Comparison of ENCODE assay signal across 12 mouse cellular contexts in genomic region chr7:92893478-92893877, GRCm38 (mm10). TPM values are rescaled to one million over a fixed set of nuclear protein-coding genes. Genes with fewer than 3 reads are reported as not detected.
A peak's percentile ranks its signal among the peaks of the same experiment; 100 is the strongest.
DNase-seq lines count a peak whose midpoint lies in the region; ATAC-seq and TF ChIP-seq lines count a peak whose summit lies in the region.
"Had no signal": no experiment of that assay in that cellular context is flagged by ENCODE, and none has a peak within 500 bp of the region (broad histone marks: within the 10 kb centered on the region; RNA-seq: fewer than 3 reads in every experiment).

No protein-coding gene starts in this region.

- H3K36me3 ChIP-seq in embryonic facial prominence, embryonic 11.5 days (replicated peaks; ENCODE audit: control insufficient read depth, insufficient read depth, low read depth, low read length): no peaks in the 10 kb centered on the region
- H3K36me3 ChIP-seq in embryonic facial prominence, embryonic 10.5 days (replicated peaks): no peaks in the 10 kb centered on the region; the same call in 1 of the 2 replicates
- no peaks in the 10 kb centered on the region for H3K36me3 ChIP-seq in liver, embryonic 14.5 days (replicated peaks; ENCODE audit: control insufficient read depth, insufficient read depth, low read depth)
- H3K36me3 ChIP-seq in MEL (ENCODE audit: control insufficient read depth in 1 of 2, insufficient read depth in 2 of 2, low read length in 2 of 2): peaks cover 2 to 15% of the 10 kb centered on the region in 2 experiments; a peak in 3 of 4 replicates
- H3K36me3 ChIP-seq: embryonic facial prominence, embryonic 15.5 days; limb, embryonic 15.5 days had no signal

- no peaks in the 10 kb centered on the region for H3K9me3 ChIP-seq in embryonic facial prominence, embryonic 11.5 days (replicated peaks; ENCODE audit: control insufficient read depth, low read length)
- H3K9me3 ChIP-seq in embryonic facial prominence, embryonic 10.5 days: no peaks in the 10 kb centered on the region
- H3K9me3 ChIP-seq in liver, embryonic 14.5 days (ENCODE audit: control insufficient read depth, low read length): no peaks in the 10 kb centered on the region
- H3K9me3 ChIP-seq in MEL (replicated peaks; ENCODE audit: insufficient read depth, low read length): no peaks in the 10 kb centered on the region
- H3K9me3 ChIP-seq: embryonic facial prominence, embryonic 15.5 days; limb, embryonic 15.5 days had no signal

- TF ChIP-seq EP300 in liver, embryonic 14.5 days (IDR thresholded peaks at IDR 0.05; ENCODE audit: low read depth): no peak
- TF ChIP-seq EP300 in MEL (IDR thresholded peaks at IDR 0.05; ENCODE audit: low read depth in 1 of 2, low read length in 2 of 2): no peak

- H3K79me2 ChIP-seq in MEL (ENCODE audit: control insufficient read depth, insufficient read depth, low read length, poor library complexity): peaks cover 1% of the 10 kb centered on the region; the same call in 1 of the 2 replicates

- no peak for TF ChIP-seq POLR2A in MEL (IDR thresholded peaks at IDR 0.05; ENCODE audit: control insufficient read depth in 1 of 2, insufficient read depth in 1 of 2, low read depth in 1 of 2, low read length in 2 of 2, poor library complexity in 1 of 2)

- H3K4me3 ChIP-seq in embryonic facial prominence, embryonic 11.5 days (ENCODE audit: low read depth, low read length): no peak overlapping the region
- no peak overlapping the region for H3K4me3 ChIP-seq in embryonic facial prominence, embryonic 10.5 days
- H3K4me3 ChIP-seq in liver, embryonic 14.5 days (ENCODE audit: insufficient read depth in 1 of 2, low read depth in 2 of 2, low read length in 2 of 2): no peak overlapping the region
- no peak overlapping the region for H3K4me3 ChIP-seq in MEL (ENCODE audit: control insufficient read depth in 1 of 2, insufficient read depth in 1 of 2, low read depth in 2 of 2, low read length in 2 of 2)
- H3K4me3 ChIP-seq: embryonic facial prominence, embryonic 15.5 days; limb, embryonic 15.5 days had no signal

- peak; percentile 66 for TF ChIP-seq CTCF in liver, embryonic 14.5 days (IDR thresholded peaks at IDR 0.05; ENCODE audit: low read depth)
- TF ChIP-seq CTCF in MEL (IDR thresholded peaks at IDR 0.05 in 2 of 3, conservative IDR thresholded peaks at IDR 0.05 in 1 of 3; ENCODE audit: control insufficient read depth in 1 of 3, insufficient read depth in 1 of 3, low read depth in 2 of 3, low read length in 3 of 3, poor library complexity in 1 of 3, severe bottlenecking in 1 of 3): peak; percentile 37 to 72 (median 47)

- H3K4me2 ChIP-seq in embryonic facial prominence, embryonic 11.5 days (ENCODE audit: low read depth, low read length): no peak overlapping the region
- no peak overlapping the region for H3K4me2 ChIP-seq in liver, embryonic 14.5 days (ENCODE audit: low read depth)
- H3K4me2 ChIP-seq: embryonic facial prominence, embryonic 15.5 days; limb, embryonic 15.5 days had no signal

- no peaks in the 10 kb centered on the region for H3K27me3 ChIP-seq in embryonic facial prominence, embryonic 11.5 days (ENCODE audit: control insufficient read depth, insufficient read depth, low read length)
- H3K27me3 ChIP-seq in embryonic facial prominence, embryonic 10.5 days (replicated peaks; ENCODE audit: low read depth, poor library complexity, severe bottlenecking): no peaks in the 10 kb centered on the region
- no peaks in the 10 kb centered on the region for H3K27me3 ChIP-seq in liver, embryonic 14.5 days (ENCODE audit: control insufficient read depth, insufficient read depth, low read length)
- no peaks in the 10 kb centered on the region for H3K27me3 ChIP-seq in MEL (ENCODE audit: control insufficient read depth in 1 of 2, insufficient read depth in 2 of 2, low read length in 2 of 2)
- H3K27me3 ChIP-seq: embryonic facial prominence, embryonic 15.5 days; limb, embryonic 15.5 days had no signal

- no peak for ATAC-seq in embryonic facial prominence, embryonic 11.5 days (replicated peaks; ENCODE audit: insufficient number of reproducible peaks, low FRiP score, low TSS enrichment, low read depth)
- ATAC-seq in liver, embryonic 14.5 days (ENCODE audit: insufficient read depth): peak; percentile 39; the same call in 1 of the 2 replicates
- peak; percentile 63 for ATAC-seq in inflammation-experienced regulatory T-cells, adult 6 months

- WGBS in embryonic facial prominence, embryonic 11.5 days: 44% methylated on average over 3 of the region's 3 CpGs
- WGBS in embryonic facial prominence, embryonic 10.5 days: 51% methylated on average over 3 of the region's 3 CpGs
- 28% methylated on average over 3 of the region's 3 CpGs for WGBS in liver, embryonic 14.5 days (ENCODE audit: insufficient replicate concordance)

- H3K4me1 ChIP-seq in embryonic facial prominence, embryonic 11.5 days (ENCODE audit: control insufficient read depth, insufficient read depth, low read length): no peaks in the 10 kb centered on the region
- H3K4me1 ChIP-seq in embryonic facial prominence, embryonic 10.5 days: peaks cover 18% of the 10 kb centered on the region
- peaks cover 0 to 2% of the 10 kb centered on the region in 2 experiments; a peak in 2 of 4 replicates for H3K4me1 ChIP-seq in liver, embryonic 14.5 days (replicated peaks; ENCODE audit: control insufficient read depth in 2 of 2, insufficient read depth in 2 of 2, low read length in 1 of 2)
- no peaks in the 10 kb centered on the region for H3K4me1 ChIP-seq in MEL (ENCODE audit: control insufficient read depth in 1 of 2, insufficient read depth in 2 of 2, low read length in 2 of 2)
- H3K4me1 ChIP-seq: embryonic facial prominence, embryonic 15.5 days; limb, embryonic 15.5 days had no signal

- DNase-seq in embryonic facial prominence, embryonic 11.5 days (ENCODE audit: low spot score): peak; percentile 21
- DNase-seq in embryonic facial prominence, embryonic 10.5 days (ENCODE audit: low spot score): no peak
- no peak for DNase-seq in liver, embryonic 14.5 days (ENCODE audit: low read depth in 3 of 3, low spot score in 3 of 3)
- DNase-seq in liver (no peak), MEL (ENCODE audit: low read depth, low spot score) (peak; percentile 54)
- DNase-seq in c-Kit-positive CD71-positive TER-119-positive erythroid progenitor cells, embryonic 14.5 days (ENCODE audit: low spot score): no peak
- no peak for DNase-seq in lung, postnatal 4 days
- DNase-seq: adrenal gland, adult 2 months; cerebellum, adult 11-12 months had no signal

- peak; percentile 73 for TF ChIP-seq RAD21 in MEL (IDR thresholded peaks at IDR 0.05; ENCODE audit: low read depth, low read length)

- no peak overlapping the region for H3K9ac ChIP-seq in embryonic facial prominence, embryonic 11.5 days (replicated peaks; ENCODE audit: low read length)
- H3K9ac ChIP-seq in liver, embryonic 14.5 days (replicated peaks): no peak overlapping the region
- H3K9ac ChIP-seq in MEL (ENCODE audit: control insufficient read depth, low read depth, low read length, poor library complexity, severe bottlenecking): no peak overlapping the region
- H3K9ac ChIP-seq: embryonic facial prominence, embryonic 15.5 days; limb, embryonic 15.5 days had no signal

- no peak overlapping the region for H3K27ac ChIP-seq in embryonic facial prominence, embryonic 11.5 days (replicated peaks; ENCODE audit: low read depth, low read length)
- no peak overlapping the region for H3K27ac ChIP-seq in embryonic facial prominence, embryonic 10.5 days (replicated peaks)
- no peak overlapping the region for H3K27ac ChIP-seq in liver, embryonic 14.5 days
- no peak overlapping the region for H3K27ac ChIP-seq in MEL (ENCODE audit: control insufficient read depth, low read depth, low read length)
- H3K27ac ChIP-seq: embryonic facial prominence, embryonic 15.5 days; limb, embryonic 15.5 days had no signal

TF ChIP-seq in MEL, 35 proteins besides CTCF, POLR2A, EP300 and RAD21:
- no peak for TF ChIP-seq HCFC1 (IDR thresholded peaks at IDR 0.05; ENCODE audit: low read depth, low read length)
- TF ChIP-seq SMC3 (IDR thresholded peaks at IDR 0.05; ENCODE audit: low read depth, low read length): peak; percentile 69
- TF ChIP-seq MYC (IDR thresholded peaks at IDR 0.05; ENCODE audit: low read depth, low read length): peak; percentile 44; the same call in 1 of the 2 replicates
- no peak for TF ChIP-seq MXI1 (IDR thresholded peaks at IDR 0.05; ENCODE audit: low read depth, low read length)
- TF ChIP-seq ZC3H11A (IDR thresholded peaks at IDR 0.05; ENCODE audit: low read depth, low read length): peak; percentile 49; the same call in 1 of the 2 replicates
- TF ChIP-seq SIN3A (IDR thresholded peaks at IDR 0.05; ENCODE audit: low read length): peak; percentile 31; the same call in 1 of the 2 replicates
- TF ChIP-seq JUND (IDR thresholded peaks at IDR 0.05; ENCODE audit: low read depth, low read length): no peak

RNA-seq across cellular contexts. Expression of gene Prcp, which starts 19.2 kb away (rescaled TPM):
- 20.5 and 21.2 TPM in 2 replicates for polyA plus RNA-seq in embryonic facial prominence, embryonic 11.5 days (2014; fragmentation: Nextera tagmentation; extraction: Ambion mirVana)
- polyA plus RNA-seq in embryonic facial prominence, embryonic 10.5 days (2016; fragmentation: Nextera tagmentation; extraction: Ambion mirVana): 19.5 and 20.3 TPM in 2 replicates
- polyA plus RNA-seq in liver, embryonic 14.5 days (2012; rRNA removed): 12.4 and 13.1 TPM in 2 replicates
- 18.0 and 18.8 TPM in 2 replicates for polyA plus RNA-seq in liver, embryonic 14.5 days (2014; fragmentation: Nextera tagmentation; extraction: Ambion mirVana)
- total RNA-seq in MEL (2012; rRNA removed): 41.6 and 48.4 TPM in 2 replicates
- polyA plus RNA-seq in MEL (2012; ENCODE audit: insufficient read depth in 1 of 2, insufficient read length in 2 of 2, low read depth in 1 of 2, low replicate concordance in 2 of 2, missing spikeins in 1 of 2): 10 to 100 TPM in 1 of 2 experiments, not detected in 1; 40.3 TPM
- 10 to 100 TPM; 17.7 to 28.8 (median 26.7) TPM for polyA plus RNA-seq in inflammation-experienced regulatory T-cells, adult 6 months (2017; shearing (Covaris generic))

RNA-seq across cellular contexts. Expression of gene Ddias, which starts 19.4 kb away (rescaled TPM):
- polyA plus RNA-seq in embryonic facial prominence, embryonic 11.5 days (2014; fragmentation: Nextera tagmentation; extraction: Ambion mirVana): 25.4 and 29.7 TPM in 2 replicates
- polyA plus RNA-seq in embryonic facial prominence, embryonic 10.5 days (2016; fragmentation: Nextera tagmentation; extraction: Ambion mirVana): 23.5 and 24.7 TPM in 2 replicates
- 2.1 and 4.0 TPM in 2 replicates for polyA plus RNA-seq in liver, embryonic 14.5 days (2012; rRNA removed)
- polyA plus RNA-seq in liver, embryonic 14.5 days (2014; fragmentation: Nextera tagmentation; extraction: Ambion mirVana): 11.4 and 13.2 TPM in 2 replicates
- 17.8 and 23.5 TPM in 2 replicates for total RNA-seq in MEL (2012; rRNA removed)
- 10 to 100 TPM in 1 of 2 experiments, not detected in 1; 19.9 TPM for polyA plus RNA-seq in MEL (2012; ENCODE audit: insufficient read depth in 1 of 2, insufficient read length in 2 of 2, low read depth in 1 of 2, low replicate concordance in 2 of 2, missing spikeins in 1 of 2)
- 10 to 100 TPM in 1 of 3 experiments, 1 to 10 TPM in 2; 2.2 to 14.0 (median 4.4) TPM for polyA plus RNA-seq in inflammation-experienced regulatory T-cells, adult 6 months (2017; shearing (Covaris generic))
- polyA plus RNA-seq: adrenal gland, adult 2 months had no signal

Comparison
In these comparisons a context has a peak if more than half of its experiments do, and no peak if none do; other contexts are left out.
1. DNase-seq: peak in embryonic facial prominence, embryonic 11.5 days (single experiment) and MEL (single experiment); none in embryonic facial prominence, embryonic 10.5 days (single experiment), liver, embryonic 14.5 days (0 of 3), liver (single experiment), c-Kit-positive CD71-positive TER-119-positive erythroid progenitor cells, embryonic 14.5 days (single experiment) and lung, postnatal 4 days (0 of 2).